Mouse (Mus musculus): ENCODE data around the gene Cox7a1.
"Not testable (repeated sequence)": the region's sequence is repeated elsewhere in the genome, so short reads cannot be mapped to it uniquely, and the experiment has no call there.

Cox7a1 gene

GRCm38 (mm10) chr7:30183879-30184289 lies at the start of gene Cox7a1:
Gene Cox7a1 (plus strand): TSS chr7:30184144.
- peak; percentile 87 for DNase-seq

- no peak for DNase-seq
Observed at GRCm38 (mm10) chr7:30136826-30137225, 47.1 kb upstream of the Cox7a1 start.

GRCm38 (mm10) chr7:30143170-30143554 lies 40.8 kb upstream of the Cox7a1 start:
- DNase-seq = no peak

DNA sequence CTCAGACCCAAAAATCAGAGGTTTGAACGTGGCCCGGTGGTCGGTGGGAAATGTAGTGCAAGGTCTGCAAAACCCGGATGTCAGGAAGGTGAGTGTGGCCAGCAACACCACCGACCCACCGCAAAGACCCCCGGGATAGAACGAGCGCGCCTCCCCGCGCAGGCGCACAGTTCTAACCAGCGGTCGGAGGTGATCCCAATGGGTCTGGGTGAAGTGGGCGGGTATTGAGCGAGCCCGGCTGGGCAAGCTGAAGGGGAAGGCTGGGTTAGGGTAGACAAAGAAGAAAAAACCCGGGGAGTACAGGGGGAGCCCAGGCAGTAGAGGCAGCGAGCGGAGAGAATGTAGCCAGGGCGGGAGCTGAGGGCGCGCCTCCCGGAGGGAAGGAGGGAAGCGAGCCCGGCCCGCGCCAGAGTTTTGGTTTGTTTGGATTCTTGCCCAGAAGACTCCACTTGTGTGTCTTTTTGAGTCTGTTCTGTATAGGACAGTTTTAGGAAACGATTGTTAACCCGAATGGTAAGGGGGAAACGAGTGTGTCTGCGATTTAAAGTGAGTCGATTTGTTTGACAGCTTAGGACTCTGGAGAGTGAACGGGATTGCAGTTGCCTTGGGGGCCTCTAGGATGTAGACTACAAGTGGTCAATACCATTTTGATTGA lies 40.3 kb upstream of the Cox7a1 start:
- DNase-seq = peak; percentile 69

GRCm38 (mm10) chr7:30147011-30147410 lies 36.9 kb upstream of the Cox7a1 start:
- DNase-seq = no peak

GRCm38 (mm10) chr7:30154040-30154439 lies 29.9 kb upstream of the Cox7a1 start:
- no peak for DNase-seq

DNA sequence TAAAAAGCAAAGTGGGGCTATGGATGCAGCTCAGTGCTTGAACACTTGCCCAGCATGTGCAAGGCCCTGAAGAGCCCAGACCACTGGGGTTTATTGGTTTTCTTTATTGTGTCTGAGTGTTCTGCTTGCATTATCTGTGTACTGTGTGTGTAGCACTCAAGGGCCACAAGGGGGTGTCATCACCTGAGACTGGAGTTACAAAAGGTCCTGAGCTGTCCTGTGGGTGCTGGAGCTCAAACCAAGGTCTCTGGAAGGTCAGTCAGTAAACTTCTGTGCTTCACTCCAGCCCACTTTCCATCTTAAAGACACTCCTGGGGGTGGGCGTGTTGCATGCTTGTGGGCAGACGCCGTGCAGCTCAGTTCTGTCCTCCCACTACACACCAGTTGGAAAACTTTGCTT lies 28.4 kb upstream of the Cox7a1 start:
- no peak for DNase-seq

DNA sequence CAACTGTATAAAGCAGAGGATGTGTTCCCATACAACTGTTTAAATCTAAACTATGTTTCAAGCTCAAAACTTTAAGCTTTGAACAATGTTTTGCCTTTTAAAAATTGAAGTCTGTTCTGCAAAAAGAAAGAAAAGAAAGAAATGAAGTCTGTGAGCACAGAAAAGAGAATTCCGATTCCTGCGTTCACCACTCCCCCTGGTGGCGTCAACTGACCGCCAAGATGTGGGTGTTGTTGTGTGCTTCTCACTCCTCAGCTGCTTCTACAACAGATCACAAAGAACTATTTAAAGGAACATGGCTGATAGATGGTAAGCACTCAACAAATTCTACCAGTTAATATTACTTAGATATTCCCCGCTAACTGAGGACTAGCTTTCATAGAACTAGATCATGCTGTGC lies 20.8 kb upstream of the Cox7a1 start:
- DNase-seq = no peak

DNA sequence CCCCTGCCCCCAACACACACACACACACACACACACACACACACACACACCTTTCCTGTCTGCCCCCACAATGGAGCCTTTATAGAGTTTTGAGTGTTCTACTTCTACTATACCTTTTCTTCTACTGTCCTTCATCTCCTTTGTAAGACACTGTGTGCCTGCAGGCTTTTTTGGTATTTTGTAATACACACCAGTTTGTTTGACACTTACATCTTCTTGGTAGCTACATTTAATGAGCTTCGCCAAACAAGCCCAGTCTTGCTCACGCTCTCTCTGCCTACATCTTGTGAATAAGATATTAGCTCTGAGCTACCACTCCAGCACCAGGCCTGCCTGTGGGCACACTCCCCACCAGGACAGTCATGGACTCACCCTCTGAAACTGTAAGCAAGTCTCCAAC lies 19.2 kb upstream of the Cox7a1 start:
- DNase-seq = no peak

DNA sequence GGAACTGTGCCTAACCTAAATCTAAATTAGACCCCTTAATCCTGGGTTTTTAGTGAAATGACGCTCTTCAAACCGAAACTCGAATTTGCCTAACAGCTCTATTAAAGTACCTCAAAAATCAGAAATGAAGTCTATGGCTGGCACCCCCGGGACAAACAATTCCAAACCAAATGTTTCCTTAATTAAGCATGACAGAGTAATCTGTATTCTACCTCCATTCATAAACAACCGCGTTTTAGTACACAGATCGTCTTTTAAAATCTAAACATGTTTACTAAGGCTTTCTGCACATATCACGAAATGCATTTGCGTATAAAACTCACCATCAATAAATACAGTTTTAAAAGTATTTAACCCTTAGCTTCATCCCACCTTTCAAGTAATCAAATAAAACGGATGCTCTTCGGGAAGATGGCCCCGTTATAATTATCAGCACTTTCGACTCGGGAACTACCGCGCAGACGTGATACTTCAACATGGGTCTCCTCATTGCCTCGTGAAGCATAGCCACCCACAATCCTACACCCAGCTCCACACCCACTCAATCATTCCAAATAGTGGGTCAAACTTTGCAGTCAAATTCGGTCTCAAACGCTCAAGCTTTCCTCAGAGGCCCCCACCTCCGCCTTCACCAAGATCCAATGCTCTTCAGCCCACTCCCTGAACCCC lies 14.9 kb upstream of the Cox7a1 start:
- DNase-seq = no peak

- peak; percentile 90 for DNase-seq
Observed at GRCm38 (mm10) chr7:30169583-30170282, 14.2 kb upstream of the Cox7a1 start, which contains the start of gene Zfp146. Gene Zfp146 (minus strand): TSS chr7:30169750.

DNA sequence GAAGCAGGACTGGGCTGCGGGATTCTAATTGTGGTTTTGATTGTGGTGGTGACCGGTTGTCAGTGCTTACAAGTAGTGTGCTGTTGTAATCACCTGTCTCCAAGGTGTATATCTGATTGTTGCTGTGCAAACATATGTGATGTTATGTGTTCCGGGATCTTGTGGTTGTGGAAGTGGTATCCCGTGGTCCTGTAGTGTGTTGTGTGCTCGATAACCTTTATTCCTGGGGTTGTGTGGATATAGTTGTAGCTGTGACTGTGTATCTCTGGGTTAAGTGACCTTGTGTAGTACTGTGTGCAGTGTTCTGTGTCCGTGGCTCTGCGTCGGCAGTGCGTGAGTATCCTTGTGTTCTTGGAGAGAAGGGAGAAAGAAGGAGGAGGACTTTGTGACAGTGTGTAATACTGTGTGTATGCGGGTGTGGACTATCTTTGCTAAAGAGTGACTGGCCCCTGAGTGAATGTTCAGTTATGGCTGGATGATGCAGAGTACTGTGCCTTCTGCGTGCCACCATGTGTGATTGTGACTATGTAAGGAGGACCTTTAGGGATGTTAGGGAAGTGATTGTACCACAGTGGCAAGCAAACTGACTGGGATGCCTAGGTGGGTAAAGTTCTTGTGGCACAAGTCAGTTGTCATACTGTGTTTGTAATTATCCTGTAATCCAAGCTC lies 13.5 kb upstream of the Cox7a1 start:
- DNase-seq = no peak

GRCm38 (mm10) chr7:30176474-30176873 lies 7.5 kb upstream of the Cox7a1 start:
- DNase-seq = peak; percentile 37

DNA sequence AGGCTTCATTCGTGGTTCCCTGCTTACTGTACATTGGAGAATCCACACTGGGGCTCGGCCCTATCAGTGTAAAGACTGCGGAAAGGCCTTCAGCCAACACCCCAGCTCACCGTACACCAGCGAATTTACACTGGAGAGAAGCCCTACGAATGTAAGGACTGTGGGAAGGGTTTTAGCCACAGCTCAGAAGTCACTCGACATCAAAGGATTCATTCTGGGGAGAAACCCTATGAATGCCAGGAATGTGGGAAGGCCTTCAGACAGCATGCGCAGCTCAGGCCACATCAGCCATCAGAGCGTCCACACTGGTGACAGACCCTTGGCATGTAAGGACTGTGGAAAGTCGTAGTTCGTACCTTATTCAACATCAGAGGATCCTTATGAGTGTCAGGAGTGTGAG lies 5.7 kb upstream of the Cox7a1 start:
- DNase-seq = no peak

- peak; percentile 71 for DNase-seq
Observed at GRCm38 (mm10) chr7:30181308-30181707, 2.6 kb upstream of the Cox7a1 start.

DNA sequence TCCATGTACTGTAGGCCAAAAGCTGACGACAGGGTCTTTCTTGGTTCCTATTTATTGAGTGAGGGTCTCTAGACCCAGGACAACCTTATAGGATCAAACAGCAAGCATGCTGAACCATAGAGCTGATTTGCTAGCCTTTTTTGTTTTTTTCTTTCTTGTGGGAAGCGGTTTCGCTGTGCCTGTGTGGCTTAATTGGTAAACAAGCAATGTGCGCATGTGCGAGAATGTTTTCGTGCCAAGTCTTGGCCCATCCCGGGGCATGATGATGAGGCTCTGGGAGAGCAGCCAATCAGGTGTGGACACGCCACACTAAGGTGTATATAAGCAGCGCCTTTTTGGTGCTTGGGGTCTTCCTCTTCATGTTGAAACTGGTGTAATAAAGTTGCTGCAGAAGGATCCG lies 2.0 kb upstream of the Cox7a1 start:
- not testable (repeated sequence) for DNase-seq

DNA sequence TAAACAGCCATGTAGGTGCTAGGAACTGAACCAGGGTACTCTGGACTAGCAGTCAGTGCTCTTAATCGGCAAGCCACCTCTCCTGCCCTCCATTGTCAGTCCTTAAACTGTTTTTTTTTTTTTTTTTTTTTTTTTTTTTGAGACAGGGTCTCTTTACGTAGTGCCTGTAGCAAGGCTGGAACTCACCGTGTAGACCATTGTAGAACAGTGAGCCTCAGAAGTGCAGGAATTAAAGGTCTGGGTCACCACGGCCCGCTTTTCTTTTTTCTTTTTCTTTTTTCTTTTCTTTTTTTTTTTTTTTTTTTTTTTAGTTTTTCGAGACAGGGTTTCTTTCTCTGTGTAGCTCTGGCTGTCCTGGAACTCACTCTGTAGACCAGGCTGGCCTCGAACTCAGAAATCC lies 755 bp upstream of the Cox7a1 start:
- not testable (repeated sequence) for DNase-seq

- DNase-seq = no peak
Observed at GRCm38 (mm10) chr7:30184641-30185348, 851 bp downstream of the Cox7a1 start.

GRCm38 (mm10) chr7:30188344-30189115 lies 4.6 kb downstream of the Cox7a1 start:
- no peak for DNase-seq

DNA sequence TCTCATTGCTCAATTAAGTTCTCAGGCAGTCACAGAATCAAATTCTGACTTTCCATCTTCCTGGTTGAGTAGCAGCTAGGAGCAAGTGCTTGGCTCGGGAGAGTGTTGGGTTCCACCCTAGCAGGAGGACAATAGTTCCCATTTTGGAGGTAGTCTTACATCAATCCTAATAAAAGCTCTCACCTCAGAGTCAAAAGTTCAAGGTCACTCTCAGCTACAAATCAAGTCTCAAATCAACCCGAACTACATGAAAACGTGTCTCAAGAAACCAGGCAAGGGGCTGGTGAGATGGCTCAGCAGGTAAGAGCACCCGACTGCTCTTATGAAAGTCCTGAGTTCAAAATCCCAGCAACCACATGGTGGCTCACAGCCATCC lies 5.2 kb downstream of the Cox7a1 start:
- no peak for DNase-seq

GRCm38 (mm10) chr7:30192088-30192487 lies 8.1 kb downstream of the Cox7a1 start:
- no peak for DNase-seq

DNA sequence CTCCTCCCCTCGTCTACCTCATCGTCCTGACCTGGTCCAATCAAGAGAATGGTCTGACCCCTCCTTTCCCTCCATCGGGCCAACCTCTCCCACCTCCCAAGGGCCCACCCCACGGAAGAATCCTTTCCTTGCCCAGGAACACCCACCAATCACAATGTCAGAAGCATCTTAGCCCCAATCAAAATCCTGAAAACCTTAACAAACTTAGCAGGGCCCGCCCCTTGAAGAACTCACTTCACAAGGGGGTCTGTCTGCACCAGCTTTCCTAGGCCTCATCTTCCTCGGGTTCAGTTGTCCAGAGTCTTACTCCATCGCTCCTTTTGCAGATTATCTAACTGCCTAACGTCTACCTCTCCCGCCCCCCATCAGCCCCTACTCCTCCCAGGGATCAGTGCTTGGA lies 9.1 kb downstream of the Cox7a1 start:
- DNase-seq = no peak
